ENCODE assay signal across 8 mouse cellular contexts in the genomic region with DNA sequence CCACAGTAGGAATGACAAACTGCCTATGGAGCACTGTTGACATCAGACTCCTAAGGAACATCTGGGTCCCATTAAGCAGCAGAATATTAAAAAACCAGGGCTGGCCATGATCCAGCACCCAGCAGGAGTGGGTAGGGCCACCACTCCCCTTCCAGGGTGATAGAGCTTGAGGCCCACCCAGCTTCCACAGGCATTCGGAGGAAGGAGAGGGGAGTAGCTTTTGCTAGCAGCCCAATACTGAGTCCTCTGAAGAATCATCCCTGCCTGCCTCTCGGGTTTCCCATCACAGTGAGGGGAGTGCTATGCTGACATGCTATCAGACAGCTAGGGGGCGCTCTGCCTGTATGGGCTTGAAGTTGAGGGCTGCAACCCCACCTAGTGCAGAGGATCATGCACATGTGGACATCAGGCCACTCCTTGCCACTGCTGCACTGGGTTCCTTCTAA.
DNase-seq lines count a peak whose midpoint lies in the region; ATAC-seq and TF ChIP-seq lines count a peak whose summit lies in the region.

No protein-coding gene starts in this region.

- no peak overlapping the region for H3K4me3 ChIP-seq in layer of hippocampus, adult 2 months
- H3K4me3 ChIP-seq in ES-E14 (ENCODE audit: insufficient read depth in 1 of 2, low read depth in 1 of 2, low read length in 2 of 2, poor library complexity in 1 of 2, severe bottlenecking in 1 of 2) = no peak overlapping the region
- H3K4me3 ChIP-seq in liver, embryonic 11.5 days (ENCODE audit: low read depth, low read length) = no peak overlapping the region
- no peak overlapping the region for H3K4me3 ChIP-seq in olfactory bulb, adult 2 months (ENCODE audit: insufficient read depth, low read depth, low read length)

- TF ChIP-seq CTCF in layer of hippocampus, adult 2 months (conservative IDR thresholded peaks at IDR 0.05) = peak; percentile 79
- TF ChIP-seq CTCF in olfactory bulb, adult 2 months (IDR thresholded peaks at IDR 0.05; ENCODE audit: insufficient read depth, low read depth, low read length) = peak; percentile 65; the same call in 1 of the 2 replicates

- TF ChIP-seq POLR2A in olfactory bulb, adult 2 months (IDR thresholded peaks at IDR 0.05; ENCODE audit: insufficient read depth, low read depth, low read length) = no peak

- peaks cover 0 to 2% of the 10 kb centered on the region in 2 experiments; a peak in 1 of 4 replicates for H3K4me1 ChIP-seq in ES-E14 (ENCODE audit: control insufficient read depth in 2 of 2, insufficient read depth in 2 of 2, low read length in 2 of 2, poor library complexity in 1 of 2)
- H3K4me1 ChIP-seq in liver, embryonic 11.5 days (replicated peaks; ENCODE audit: control insufficient read depth, insufficient read depth, low read length) = peaks cover 7% of the 10 kb centered on the region; the same call in 1 of the 2 replicates
- peaks cover 20% of the 10 kb centered on the region for H3K4me1 ChIP-seq in olfactory bulb, adult 2 months (ENCODE audit: control insufficient read depth, insufficient read depth, low read length)

- peak in 1 of 2 experiments; percentile 38 for DNase-seq in layer of hippocampus, adult 2 months (ENCODE audit: low spot score in 2 of 2)
- DNase-seq in layer of hippocampus, adult 8-10 months (ENCODE audit: low spot score in 2 of 2) = no peak
- peak; percentile 69 for DNase-seq in ES-E14 (ENCODE audit: low read depth, low spot score)
- DNase-seq in heart, postnatal 4 days = peak; percentile 73
- DNase-seq in liver, embryonic 11.5 days (ENCODE audit: low spot score) = peak; percentile 55
- no peak for DNase-seq in left cerebral cortex, postnatal 14 days (ENCODE audit: low spot score in 2 of 2)

- whole genome bisulfite sequencing in liver, embryonic 11.5 days = 6% methylated on average over 3 of the region's 3 CpGs
- 20% methylated on average over 3 of the region's 3 CpGs for WGBS in olfactory bulb, adult 2 months

- peak; percentile 94 for ATAC-seq in common myeloid progenitor, adult 5-6 weeks (replicated peaks; ENCODE audit: low read depth, poor library complexity, severe bottlenecking)
- ATAC-seq in liver, embryonic 11.5 days (replicated peaks; ENCODE audit: low FRiP score) = peak; percentile 67

- no peaks in the 10 kb centered on the region for H3K27me3 ChIP-seq in liver, embryonic 11.5 days (replicated peaks; ENCODE audit: control insufficient read depth, insufficient read depth, low read length)

- no peak overlapping the region for H3K27ac ChIP-seq in layer of hippocampus, adult 2 months
- no peak overlapping the region for H3K27ac ChIP-seq in ES-E14 (ENCODE audit: insufficient read depth, low read depth, low read length, poor library complexity, severe bottlenecking)
- H3K27ac ChIP-seq in liver, embryonic 11.5 days (ENCODE audit: low read depth, low read length) = no peak overlapping the region
- 0 out of 2 replicates have a peak overlapping the region, but pooled peaks have one; percentile 50 for H3K27ac ChIP-seq in olfactory bulb, adult 2 months (ENCODE audit: insufficient read depth, low read depth, low read length)

- no peaks in the 10 kb centered on the region for H3K36me3 ChIP-seq in ES-E14 (ENCODE audit: control insufficient read depth, insufficient read depth, low read length, poor library complexity, severe bottlenecking)
- H3K36me3 ChIP-seq in liver, embryonic 11.5 days (ENCODE audit: control insufficient read depth, insufficient read depth, low read length) = no peaks in the 10 kb centered on the region

- no peak overlapping the region for H3K4me2 ChIP-seq in liver, embryonic 11.5 days

- in situ Hi-C loops in ES-E14 (cut with MboI; ENCODE audit: low sequenced_read_pairs in 2 of 2, unreplicated experiment in 2 of 2) = no loop called here

- intact Hi-C loops in left cerebral cortex, postnatal 14 days (cut with DNase I) = no loop called here

- H3K9me3 ChIP-seq in ES-E14 (ENCODE audit: control insufficient read depth, insufficient read depth, low read depth, low read length) = no peaks in the 10 kb centered on the region
- H3K9me3 ChIP-seq in liver, embryonic 11.5 days (ENCODE audit: control insufficient read depth, low read length) = no peaks in the 10 kb centered on the region

- no peak overlapping the region for H3K9ac ChIP-seq in ES-E14 (ENCODE audit: insufficient read depth, low read depth, low read length, poor library complexity, severe bottlenecking)
- H3K9ac ChIP-seq in liver, embryonic 11.5 days (ENCODE audit: low read depth, low read length) = no peak overlapping the region

TF ChIP-seq in ES-E14, 5 proteins besides CTCF, POLR2A, EP300 and RAD21:
- no peak for TF ChIP-seq MAFK (IDR thresholded peaks at IDR 0.05; ENCODE audit: insufficient read depth, low read depth, low read length)
- TF ChIP-seq ZC3H11A (IDR thresholded peaks at IDR 0.05; ENCODE audit: borderline replicate concordance, low read depth, low read length) = peak; percentile 75; the same call in 1 of the 2 replicates
- TF ChIP-seq CHD2 (IDR thresholded peaks at IDR 0.05; ENCODE audit: low read depth, low read length) = no peak
- TF ChIP-seq ZNF384 (IDR thresholded peaks at IDR 0.05; ENCODE audit: low read depth, low read length) = no peak

Comparison
In these comparisons a context has a peak if more than half of its experiments do, and no peak if none do; other contexts are left out.
1. DNase-seq: peak in ES-E14 (single experiment), heart, postnatal 4 days (single experiment) and liver, embryonic 11.5 days (single experiment); none in layer of hippocampus, adult 8-10 months (0 of 2) and left cerebral cortex, postnatal 14 days (0 of 2).